Mouse (Mus musculus): Measurements from ENCODE around the gene St3gal3. TPM values are rescaled to one million over a fixed set of nuclear protein-coding genes. Genes with fewer than 3 reads are reported as not detected.
A peak's percentile ranks its signal among the peaks of the same experiment; 100 is the strongest.

St3gal3 gene
- polyA plus RNA-seq, 1 experiment from 2014 or later, result 2.5 TPM

GRCm38 (mm10) chr4:117980161-117980560 is 154.6 kb downstream of the St3gal3 start:
- no peak overlapping the region for H3K4me2 ChIP-seq (ENCODE audit: low read depth, low read length)
- no peak overlapping the region for H3K4me3 ChIP-seq (ENCODE audit: low read depth, low read length)
- H3K4me1 ChIP-seq (ENCODE audit: control insufficient read depth, low read depth, low read length), result no peaks in the 10 kb centered on the region
- no peak overlapping the region for H3K9ac ChIP-seq (ENCODE audit: low read depth, low read length)
- no peaks in the 10 kb centered on the region for H3K36me3 ChIP-seq (ENCODE audit: control insufficient read depth, insufficient read depth)
- H3K27me3 ChIP-seq (ENCODE audit: control insufficient read depth, insufficient read depth, low read depth, low read length), result no peaks in the 10 kb centered on the region
- H3K27ac ChIP-seq (ENCODE audit: low read length), result no peak overlapping the region
- ATAC-seq (ENCODE audit: low read depth), result no peak
- WGBS (ENCODE audit: insufficient replicate concordance), result 54% methylated on average over 4 of the region's 4 CpGs
- no peaks in the 10 kb centered on the region for H3K9me3 ChIP-seq (replicated peaks; ENCODE audit: control insufficient read depth, low read length)

- H3K4me2 ChIP-seq (ENCODE audit: low read depth, low read length), result no peak overlapping the region
These were observed 155.5 kb downstream of the St3gal3 start for GRCm38 (mm10) chr4:117979181-117979580.

GRCm38 (mm10) chr4:117978282-117978681 is 156.4 kb downstream of the St3gal3 start:
- H3K4me2 ChIP-seq (ENCODE audit: low read depth, low read length), result no peak overlapping the region
- H3K4me3 ChIP-seq (ENCODE audit: low read depth, low read length), result no peak overlapping the region
- H3K4me1 ChIP-seq (ENCODE audit: control insufficient read depth, low read depth, low read length), result no peaks in the 10 kb centered on the region
- no peaks in the 10 kb centered on the region for H3K9me3 ChIP-seq (replicated peaks; ENCODE audit: control insufficient read depth, low read length)
- no peaks in the 10 kb centered on the region for H3K36me3 ChIP-seq (ENCODE audit: control insufficient read depth, insufficient read depth)
- ATAC-seq (ENCODE audit: low read depth), result no peak
- no peak overlapping the region for H3K9ac ChIP-seq (ENCODE audit: low read depth, low read length)
- WGBS (ENCODE audit: insufficient replicate concordance), result 76% methylated on average over 9 of the region's 9 CpGs
- no peak overlapping the region for H3K27ac ChIP-seq (ENCODE audit: low read length)
- no peaks in the 10 kb centered on the region for H3K27me3 ChIP-seq (ENCODE audit: control insufficient read depth, insufficient read depth, low read depth, low read length)

More at GRCm38 (mm10) chr4:117979181-117979580, 155.5 kb downstream of the St3gal3 start:
- Histone ChIP-seq H3K4me1 (ENCODE audit: control insufficient read depth, low read depth, low read length) (no peaks in the 10 kb centered on the region), H3K9me3 (replicated peaks; ENCODE audit: control insufficient read depth, low read length) (no peaks in the 10 kb centered on the region), H3K9ac (ENCODE audit: low read depth, low read length) (no peak overlapping the region), H3K27me3 (ENCODE audit: control insufficient read depth, insufficient read depth, low read depth, low read length) (no peaks in the 10 kb centered on the region), H3K36me3 (ENCODE audit: control insufficient read depth, insufficient read depth) (no peaks in the 10 kb centered on the region), H3K4me3 (ENCODE audit: low read depth, low read length) (no peak overlapping the region), H3K27ac (ENCODE audit: low read length) (no peak overlapping the region)
- WGBS (ENCODE audit: insufficient replicate concordance), result 67% methylated on average over 4 of the region's 4 CpGs
- ATAC-seq (ENCODE audit: low read depth), result no peak

- ATAC-seq (ENCODE audit: low read depth), result 0 out of 2 replicates have a peak, but pooled peaks have one; percentile 11
- 78% methylated on average over 11 of the region's 11 CpGs for WGBS (ENCODE audit: insufficient replicate concordance)
- H3K4me1 ChIP-seq (ENCODE audit: control insufficient read depth, low read depth, low read length), result no peaks in the 10 kb centered on the region; the same call in 1 of the 2 replicates
- no peak overlapping the region for H3K27ac ChIP-seq (ENCODE audit: low read length)
- no peak overlapping the region for H3K9ac ChIP-seq (ENCODE audit: low read depth, low read length)
- H3K4me3 ChIP-seq (ENCODE audit: low read depth, low read length), result no peak overlapping the region
- no peak overlapping the region for H3K4me2 ChIP-seq (ENCODE audit: low read depth, low read length)
- no peaks in the 10 kb centered on the region for H3K36me3 ChIP-seq (ENCODE audit: control insufficient read depth, insufficient read depth)
- H3K27me3 ChIP-seq (ENCODE audit: control insufficient read depth, insufficient read depth, low read depth, low read length), result no peaks in the 10 kb centered on the region
- H3K9me3 ChIP-seq (replicated peaks; ENCODE audit: control insufficient read depth, low read length), result no peaks in the 10 kb centered on the region
These were observed 156.9 kb downstream of the St3gal3 start for GRCm38 (mm10) chr4:117977841-117978240.

- ATAC-seq (ENCODE audit: low read depth), result peak; percentile 13; the same call in 1 of the 2 replicates
- no peaks in the 10 kb centered on the region; the same call in 1 of the 2 replicates for H3K4me1 ChIP-seq (ENCODE audit: control insufficient read depth, low read depth, low read length)
- H3K36me3 ChIP-seq (ENCODE audit: control insufficient read depth, insufficient read depth), result no peaks in the 10 kb centered on the region
- H3K4me3 ChIP-seq (ENCODE audit: low read depth, low read length), result no peak overlapping the region
- no peaks in the 10 kb centered on the region for H3K9me3 ChIP-seq (replicated peaks; ENCODE audit: control insufficient read depth, low read length)
- no peak overlapping the region for H3K4me2 ChIP-seq (ENCODE audit: low read depth, low read length)
- H3K27me3 ChIP-seq (ENCODE audit: control insufficient read depth, insufficient read depth, low read depth, low read length), result no peaks in the 10 kb centered on the region
- no peak overlapping the region for H3K9ac ChIP-seq (ENCODE audit: low read depth, low read length)
- H3K27ac ChIP-seq (ENCODE audit: low read length), result no peak overlapping the region
- WGBS (ENCODE audit: insufficient replicate concordance), result 75% methylated on average over 9 of the region's 9 CpGs
These were observed 157.3 kb downstream of the St3gal3 start for GRCm38 (mm10) chr4:117977371-117977770.

- H3K4me2 ChIP-seq (ENCODE audit: low read depth, low read length), result no peak overlapping the region
- no peak overlapping the region for H3K9ac ChIP-seq (ENCODE audit: low read depth, low read length)
- H3K27ac ChIP-seq (ENCODE audit: low read length), result no peak overlapping the region
- H3K27me3 ChIP-seq (ENCODE audit: control insufficient read depth, insufficient read depth, low read depth, low read length), result no peaks in the 10 kb centered on the region
- no peaks in the 10 kb centered on the region; the same call in 1 of the 2 replicates for H3K4me1 ChIP-seq (ENCODE audit: control insufficient read depth, low read depth, low read length)
- ATAC-seq (ENCODE audit: low read depth), result no peak
- WGBS (ENCODE audit: insufficient replicate concordance), result 61% methylated on average over 1 of the region's 1 CpGs
- no peaks in the 10 kb centered on the region for H3K36me3 ChIP-seq (ENCODE audit: control insufficient read depth, insufficient read depth)
- no peaks in the 10 kb centered on the region for H3K9me3 ChIP-seq (replicated peaks; ENCODE audit: control insufficient read depth, low read length)
- H3K4me3 ChIP-seq (ENCODE audit: low read depth, low read length), result no peak overlapping the region
These were observed 158.9 kb downstream of the St3gal3 start for GRCm38 (mm10) chr4:117975820-117976219.

GRCm38 (mm10) chr4:117974719-117975118 is 160.0 kb downstream of the St3gal3 start:
- no peak overlapping the region for H3K9ac ChIP-seq (ENCODE audit: low read depth, low read length)
- no peaks in the 10 kb centered on the region for H3K36me3 ChIP-seq (ENCODE audit: control insufficient read depth, insufficient read depth)
- no peak overlapping the region for H3K4me3 ChIP-seq (ENCODE audit: low read depth, low read length)
- H3K27me3 ChIP-seq (ENCODE audit: control insufficient read depth, insufficient read depth, low read depth, low read length), result no peaks in the 10 kb centered on the region
- no peaks in the 10 kb centered on the region for H3K9me3 ChIP-seq (replicated peaks; ENCODE audit: control insufficient read depth, low read length)
- no peak for ATAC-seq (ENCODE audit: low read depth)
- 63% methylated on average over 5 of the region's 5 CpGs for WGBS (ENCODE audit: insufficient replicate concordance)
- H3K4me2 ChIP-seq (ENCODE audit: low read depth, low read length), result no peak overlapping the region
- no peaks in the 10 kb centered on the region; the same call in 1 of the 2 replicates for H3K4me1 ChIP-seq (ENCODE audit: control insufficient read depth, low read depth, low read length)
- H3K27ac ChIP-seq (ENCODE audit: low read length), result no peak overlapping the region

GRCm38 (mm10) chr4:117972999-117973398 is 161.7 kb downstream of the St3gal3 start:
- no peak for ATAC-seq (ENCODE audit: low read depth)
- Histone ChIP-seq H3K36me3 (ENCODE audit: control insufficient read depth, insufficient read depth) (no peaks in the 10 kb centered on the region), H3K27me3 (ENCODE audit: control insufficient read depth, insufficient read depth, low read depth, low read length) (no peaks in the 10 kb centered on the region), H3K4me1 (ENCODE audit: control insufficient read depth, low read depth, low read length) (no peaks in the 10 kb centered on the region; the same call in 1 of the 2 replicates), H3K4me2 (ENCODE audit: low read depth, low read length) (no peak overlapping the region), H3K9me3 (replicated peaks; ENCODE audit: control insufficient read depth, low read length) (no peaks in the 10 kb centered on the region), H3K9ac (ENCODE audit: low read depth, low read length) (no peak overlapping the region), H3K27ac (ENCODE audit: low read length) (no peak overlapping the region), H3K4me3 (ENCODE audit: low read depth, low read length) (no peak overlapping the region)
- 57% methylated on average over 10 of the region's 10 CpGs for WGBS (ENCODE audit: insufficient replicate concordance)

GRCm38 (mm10) chr4:117964346-117965025 is 170.2 kb downstream of the St3gal3 start:
- Histone ChIP-seq H3K9me3 (replicated peaks; ENCODE audit: control insufficient read depth, low read length) (no peaks in the 10 kb centered on the region), H3K36me3 (ENCODE audit: control insufficient read depth, insufficient read depth) (no peaks in the 10 kb centered on the region), H3K9ac (ENCODE audit: low read depth, low read length) (no peak overlapping the region), H3K27me3 (ENCODE audit: control insufficient read depth, insufficient read depth, low read depth, low read length) (no peaks in the 10 kb centered on the region), H3K4me1 (ENCODE audit: control insufficient read depth, low read depth, low read length) (no peaks in the 10 kb centered on the region), H3K4me2 (ENCODE audit: low read depth, low read length) (no peak overlapping the region), H3K27ac (ENCODE audit: low read length) (no peak overlapping the region), H3K4me3 (ENCODE audit: low read depth, low read length) (no peak overlapping the region)
- 69% methylated on average over 14 of the region's 14 CpGs for WGBS (ENCODE audit: insufficient replicate concordance)
- ATAC-seq (ENCODE audit: low read depth), result no peak
